Mouse (Mus musculus): ENCODE results near the gene Gm10912.

DNA sequence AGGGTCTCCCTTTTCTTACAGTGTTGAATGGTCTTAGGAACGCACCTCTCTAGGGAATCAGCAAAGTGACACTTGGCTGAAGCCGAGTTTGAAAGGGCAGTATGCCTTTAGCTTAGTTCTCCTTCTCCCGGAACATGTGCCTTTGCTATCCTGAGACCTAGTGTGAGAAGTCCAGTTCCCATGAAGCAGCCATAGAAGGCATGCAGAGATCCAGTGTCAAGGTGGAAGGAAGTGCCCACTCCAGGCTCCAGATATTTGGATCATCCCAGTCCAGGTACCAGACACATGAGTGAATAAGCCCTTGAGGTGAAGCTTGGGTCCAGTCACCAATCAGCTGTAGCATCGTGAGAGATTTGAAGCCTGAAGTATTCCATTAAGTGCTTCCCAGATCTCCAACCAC is 6.7 kb upstream of the Gm10912 start:
- TF ChIP-seq SRF (IDR thresholded peaks at IDR 0.05; ENCODE audit: control insufficient read depth, insufficient read length, low read depth) (no peak), MAX (IDR thresholded peaks at IDR 0.05; ENCODE audit: low read depth) (no peak), E2F4 (IDR thresholded peaks at IDR 0.05; ENCODE audit: insufficient read depth) (no peak), MYOG (IDR thresholded peaks at IDR 0.05; ENCODE audit: control insufficient read depth in 1 of 3, insufficient read depth in 1 of 3, insufficient read length in 2 of 3, low read depth in 2 of 3) (no peak), POLR2A (IDR thresholded peaks at IDR 0.05; ENCODE audit: insufficient read length, low read depth) (no peak), POLR2AphosphoS2 (IDR thresholded peaks at IDR 0.05; ENCODE audit: insufficient read length, low read depth) (no peak), TCF12 (IDR thresholded peaks at IDR 0.05; ENCODE audit: insufficient read depth, poor library complexity, severe bottlenecking) (no peak), REST (IDR thresholded peaks at IDR 0.05; ENCODE audit: insufficient read depth, insufficient read length) (no peak)

All from myocyte (in vitro differentiated cells).